In genomic region chr5:24100106-24100809, GRCm38 (mm10) we compare ENCODE assay signal across 8 mouse cellular contexts. TPM values are rescaled to one million over a fixed set of nuclear protein-coding genes. Genes with fewer than 3 reads are reported as not detected.
A peak's percentile ranks its signal among the peaks of the same experiment; 100 is the strongest.
DNase-seq lines count a peak whose midpoint lies in the region; ATAC-seq lines count a peak whose summit lies in the region.

Klhl7 (plus strand) TSS chr5:24100605.

- DNase-seq in gastrocnemius, adult 8-10 months (ENCODE audit: low spot score in 2 of 2) = peak; percentile 64 to 79
- DNase-seq in hindlimb bud, embryonic 11.5 days (ENCODE audit: extremely low spot score, low read depth, low spot score) = peak; percentile 57
- peak; percentile 88 to 93 for DNase-seq in left cerebral cortex, postnatal 10 days (ENCODE audit: extremely low spot score in 1 of 2, low spot score in 2 of 2)
- DNase-seq in right cerebral cortex, postnatal 25 days = peak; percentile 84
- peak; percentile 79 to 86 for DNase-seq in urinary bladder, postnatal 4 days (ENCODE audit: low spot score in 2 of 2)

- intact Hi-C loops in left cerebral cortex, postnatal 10 days (cut with DNase I) = no loop called here

- peak; percentile 75 for ATAC-seq in activated CD4-positive, CD25-positive, alpha-beta regulatory T cell, adult 4 months
- peak; percentile 92 for ATAC-seq in common myeloid progenitor, adult 5-6 weeks (replicated peaks; ENCODE audit: low read depth, poor library complexity, severe bottlenecking)
- peak; percentile 81 for ATAC-seq in megakaryocyte-erythroid progenitor cell, adult 5-6 weeks (replicated peaks; ENCODE audit: low FRiP score, low TSS enrichment, poor library complexity, severe bottlenecking)

RNA-seq across cellular contexts. Expression of gene Klhl7, which starts in this region (rescaled TPM):
- polyA plus RNA-seq in activated CD4-positive, CD25-positive, alpha-beta regulatory T cell, adult 4 months (2017; shearing (Covaris generic)) = 10 to 100 TPM in 1 of 2 experiments, 1 to 10 TPM in 1; 7.4 to 10.1 TPM
- 21.9 and 29.0 TPM in 2 replicates for total RNA-seq in common myeloid progenitor, adult 5-6 weeks (2017)
- total RNA-seq in gastrocnemius, adult 8-10 months (2022) = 10 to 100 TPM; 35.2 to 41.0 (median 37.7) TPM
- 100 to 1,000 TPM; 124 to 125 TPM for total RNA-seq in left cerebral cortex, postnatal 10 days (2021)
- 11.1 and 13.7 TPM in 2 replicates for total RNA-seq in megakaryocyte-erythroid progenitor cell, adult 5-6 weeks (2014; fragmentation: Nextera tagmentation)
- 23.1 and 32.8 TPM in 2 replicates for total RNA-seq in megakaryocyte-erythroid progenitor cell, adult 5-6 weeks (2017)

Comparison
In these comparisons a context has a peak if more than half of its experiments do, and no peak if none do; other contexts are left out.
1. Peak in every context shown above with its lines: DNase-seq and ATAC-seq.